In genomic region chr8:84539376-84539775, GRCm38 (mm10) we compare ENCODE assay signal across 18 mouse cellular contexts.
"Had no signal": no experiment of that assay in that cellular context is flagged by ENCODE, and none has a peak within 500 bp of the region (broad histone marks: within the 10 kb centered on the region; RNA-seq: fewer than 3 reads in every experiment).

No protein-coding gene starts in this region.

- H3K9ac ChIP-seq: limb, embryonic 12.5 days; liver, embryonic 12.5 days; liver, embryonic 15.5 days; midbrain, embryonic 12.5 days; neural tube, embryonic 13.5 days; stomach, embryonic 15.5 days had no signal

- H3K27ac ChIP-seq: kidney, postnatal 0 days; limb, embryonic 12.5 days; liver, embryonic 12.5 days; liver, embryonic 15.5 days; macrophage; midbrain, embryonic 12.5 days; neural tube, embryonic 13.5 days; stomach, embryonic 15.5 days had no signal

- H3K4me3 ChIP-seq: limb, embryonic 12.5 days; liver, embryonic 12.5 days; liver, embryonic 15.5 days; midbrain, embryonic 12.5 days; myocyte; neural tube, embryonic 13.5 days; stomach, embryonic 15.5 days had no signal

- H3K36me3 ChIP-seq: limb, embryonic 12.5 days; liver, embryonic 12.5 days; liver, embryonic 15.5 days; stomach, embryonic 15.5 days had no signal

- DNase-seq: kidney, adult 2 months; kidney, postnatal 25 days; liver; lung, postnatal 14 days; retina, postnatal 1 day; right cerebral cortex, postnatal 25 days; spleen, adult 18-20 months had no signal

- H3K9me3 ChIP-seq: limb, embryonic 12.5 days; liver, embryonic 12.5 days; liver, embryonic 15.5 days; midbrain, embryonic 12.5 days; neural tube, embryonic 13.5 days; stomach, embryonic 15.5 days had no signal

- H3K4me2 ChIP-seq: limb, embryonic 12.5 days; liver, embryonic 12.5 days; liver, embryonic 15.5 days; midbrain, embryonic 12.5 days; neural tube, embryonic 13.5 days; stomach, embryonic 15.5 days had no signal

- H3K27me3 ChIP-seq: liver, embryonic 12.5 days; liver, embryonic 15.5 days; midbrain, embryonic 12.5 days; neural tube, embryonic 13.5 days; stomach, embryonic 15.5 days had no signal

- ATAC-seq: intestine, postnatal 0 days; liver, embryonic 12.5 days; midbrain, embryonic 16.5 days had no signal

- H3K4me1 ChIP-seq: limb, embryonic 12.5 days; liver, embryonic 12.5 days; liver, embryonic 15.5 days; midbrain, embryonic 12.5 days; neural tube, embryonic 13.5 days; stomach, embryonic 15.5 days had no signal
